Mouse (Mus musculus) adrenal gland, adult 8-10 months (tissue): ENCODE data around the gene Bdkrb1. TPM values are rescaled to one million over a fixed set of nuclear protein-coding genes. Genes with fewer than 3 reads are reported as not detected.

Experiments
- DNase-seq: peaks from one replicate; pipeline ENCODE4 v3.0.0; 2022
- total RNA-seq, 4 experiments: library from RNA; stranded (reverse); gene quantifications; 2 replicates each; pipeline ENCODE4 v1.2.4; 2022

Bdkrb1 gene
- not detected for total RNA-seq

GRCm38 (mm10) chr12:105602581-105603210 is at the start of gene Bdkrb1:
TSS of gene Bdkrb1 (plus strand) at chr12:105603085.
- DNase-seq: no peak

GRCm38 (mm10) chr12:105554151-105554772 is 48.6 kb upstream of the Bdkrb1 start:
- DNase-seq: no peak

GRCm38 (mm10) chr12:105555172-105555571 is 47.7 kb upstream of the Bdkrb1 start:
- DNase-seq: no peak

GRCm38 (mm10) chr12:105557250-105557925 is 45.5 kb upstream of the Bdkrb1 start:
- DNase-seq: no peak

GRCm38 (mm10) chr12:105561007-105561534 is 41.8 kb upstream of the Bdkrb1 start:
- DNase-seq: no peak

GRCm38 (mm10) chr12:105562056-105562820 is 40.6 kb upstream of the Bdkrb1 start:
- no peak for DNase-seq

GRCm38 (mm10) chr12:105562936-105563680 is 39.8 kb upstream of the Bdkrb1 start, which contains the start of gene Bdkrb2:
TSS of gene Bdkrb2 (plus strand) at chr12:105563226.
- DNase-seq: peak; percentile 82

- DNase-seq: no peak
These were observed 39.1 kb upstream of the Bdkrb1 start for GRCm38 (mm10) chr12:105563726-105564275.

- DNase-seq: no peak
These were observed 37.7 kb upstream of the Bdkrb1 start for GRCm38 (mm10) chr12:105565221-105565620.

- DNase-seq: no peak
These were observed 31.0 kb upstream of the Bdkrb1 start for GRCm38 (mm10) chr12:105571867-105572266.

GRCm38 (mm10) chr12:105572622-105573021 is 30.3 kb upstream of the Bdkrb1 start:
- no peak for DNase-seq

- DNase-seq: no peak
These were observed 28.5 kb upstream of the Bdkrb1 start for GRCm38 (mm10) chr12:105574356-105574755.

GRCm38 (mm10) chr12:105580490-105580889 is 22.4 kb upstream of the Bdkrb1 start:
- no peak for DNase-seq

GRCm38 (mm10) chr12:105582486-105582885 is 20.4 kb upstream of the Bdkrb1 start:
- no peak for DNase-seq

GRCm38 (mm10) chr12:105583484-105583883 is 19.4 kb upstream of the Bdkrb1 start:
- no peak for DNase-seq

- DNase-seq: peak; percentile 63
These were observed 18.0 kb upstream of the Bdkrb1 start for GRCm38 (mm10) chr12:105584851-105585250.

GRCm38 (mm10) chr12:105587526-105587925 is 15.4 kb upstream of the Bdkrb1 start:
- peak; percentile 38 for DNase-seq

GRCm38 (mm10) chr12:105590786-105591185 is 12.1 kb upstream of the Bdkrb1 start:
- DNase-seq: no peak

GRCm38 (mm10) chr12:105592361-105592761 is 10.5 kb upstream of the Bdkrb1 start:
- DNase-seq: no peak

- DNase-seq: no peak
These were observed 9.4 kb upstream of the Bdkrb1 start for GRCm38 (mm10) chr12:105593471-105593870.

- DNase-seq: no peak
These were observed 5.8 kb upstream of the Bdkrb1 start for GRCm38 (mm10) chr12:105597135-105597534.

- DNase-seq: no peak
These were observed 4.4 kb upstream of the Bdkrb1 start for GRCm38 (mm10) chr12:105598503-105598902.
